Mouse (Mus musculus) spleen, adult 2 months (tissue): ENCODE results near the gene Lrrc49. TPM values are rescaled to one million over a fixed set of nuclear protein-coding genes. Genes with fewer than 3 reads are reported as not detected.
A peak's percentile ranks its signal among the peaks of the same experiment; 100 is the strongest.

Experiments
- DNase-seq, 2 experiments: peaks; one replicate each; pipeline versions ENCODE4 v3.0.0 to v3.0.0-alpha.2; 2012 to 2021; ENCODE audit warnings: low spot score in 2 of 2, low read depth in 1 of 2
- H3K27ac ChIP-seq: fragments of 200-500 bp; 2 replicates; pipeline ENCODE4 v1.5.1; 2012; ENCODE audit warnings: low read length, inconsistent platforms; ENCODE audit not compliant: insufficient read depth
- H3K27me3 ChIP-seq: fragments of 200-500 bp; 2 replicates; pipeline ENCODE4 v1.6.1; 2012; ENCODE audit warnings: mild to moderate bottlenecking, moderate library complexity, low read length, inconsistent platforms; ENCODE audit not compliant: control insufficient read depth, insufficient read depth
- H3K36me3 ChIP-seq: fragments of 200-500 bp; 2 replicates; pipeline ENCODE4 v1.6.1; 2012; ENCODE audit warnings: mild to moderate bottlenecking, low read length, inconsistent platforms; ENCODE audit not compliant: control insufficient read depth, insufficient read depth
- H3K4me1 ChIP-seq: fragments of 200-500 bp; 2 replicates; pipeline ENCODE4 v1.6.1; 2011; ENCODE audit warnings: inconsistent platforms; ENCODE audit not compliant: control insufficient read depth, insufficient read depth, insufficient read length
- H3K4me3 ChIP-seq: fragments of 200-500 bp; 2 replicates; pipeline ENCODE4 v1.5.1; 2011; ENCODE audit warnings: mild to moderate bottlenecking, inconsistent platforms; ENCODE audit not compliant: insufficient read depth, insufficient read length; ENCODE audit errors: extremely low read depth
- CTCF ChIP-seq: fragments of 200-500 bp; IDR thresholded peaks from 2 replicates; pipeline ENCODE4 v1.5.1; 2011; ENCODE audit warnings: mild to moderate bottlenecking, inconsistent platforms; ENCODE audit not compliant: insufficient read depth, insufficient read length, insufficient replicate concordance; ENCODE audit errors: extremely low read depth
- POLR2A ChIP-seq: fragments of 200-500 bp; IDR thresholded peaks from 2 replicates; pipeline ENCODE4 v1.6.1; 2011; ENCODE audit warnings: low read depth, low read length, inconsistent platforms
- WGBS: fragments of 180-500 bp; shearing (Covaris S2); methylation state at CpG from one replicate; pipeline ENCODE4 v1.1.7; 2018; 5-methylcytosine and 5-hydroxymethylcytosine counted together
- polyA plus RNA-seq: library from polyadenylated mRNA; depleted of rRNA; stranded (reverse); fragments of >200 nt; gene quantifications from 2 replicates; pipeline ENCODE4 v1.2.3, GENCODE M21; 2012

Lrrc49 gene
- polyA plus RNA-seq, 1 experiment: 0.65 TPM

- no peak overlapping the region for H3K27ac ChIP-seq
- H3K4me3 ChIP-seq: no peak overlapping the region
- no peak for DNase-seq
- 95% methylated on average over 3 of the region's 3 CpGs for WGBS
- no peaks in the 10 kb centered on the region for H3K36me3 ChIP-seq
- H3K4me1 ChIP-seq: no peaks in the 10 kb centered on the region
- H3K27me3 ChIP-seq: no peaks in the 10 kb centered on the region
- TF ChIP-seq POLR2A (no peak), CTCF (no peak)
Measured at GRCm38 (mm10) chr9:60608086-60608485, 79.9 kb downstream of the Lrrc49 start.

GRCm38 (mm10) chr9:60604971-60605370, 83.0 kb downstream of the Lrrc49 start:
- no peak overlapping the region for H3K4me3 ChIP-seq
- TF ChIP-seq POLR2A (no peak), CTCF (no peak)
- 79% methylated on average over 2 of the region's 2 CpGs for WGBS
- no peaks in the 10 kb centered on the region for H3K27me3 ChIP-seq
- H3K27ac ChIP-seq: no peak overlapping the region
- no peaks in the 10 kb centered on the region for H3K4me1 ChIP-seq
- no peak for DNase-seq
- H3K36me3 ChIP-seq: no peaks in the 10 kb centered on the region

GRCm38 (mm10) chr9:60601936-60602335, 86.0 kb downstream of the Lrrc49 start:
- WGBS: 67% methylated on average over 10 of the region's 10 CpGs
- Histone ChIP-seq H3K27ac (no peak overlapping the region), H3K36me3 (no peaks in the 10 kb centered on the region), H3K27me3 (no peaks in the 10 kb centered on the region), H3K4me1 (no peaks in the 10 kb centered on the region), H3K4me3 (no peak overlapping the region)
- no peak for DNase-seq
- TF ChIP-seq POLR2A (no peak), CTCF (no peak)

- Histone ChIP-seq H3K4me3 (no peak overlapping the region), H3K4me1 (peaks cover 2% of the 10 kb centered on the region; the same call in 1 of the 2 replicates), H3K27ac (no peak overlapping the region), H3K36me3 (no peaks in the 10 kb centered on the region), H3K27me3 (no peaks in the 10 kb centered on the region)
- WGBS: 71% methylated on average over 4 of the region's 4 CpGs
- TF ChIP-seq CTCF (no peak), POLR2A (no peak)
- no peak for DNase-seq
Measured at GRCm38 (mm10) chr9:60600273-60600672, 87.7 kb downstream of the Lrrc49 start.

GRCm38 (mm10) chr9:60599489-60599888, 88.5 kb downstream of the Lrrc49 start:
- Histone ChIP-seq H3K36me3 (no peaks in the 10 kb centered on the region), H3K4me1 (peaks cover 2% of the 10 kb centered on the region; the same call in 1 of the 2 replicates), H3K4me3 (no peak overlapping the region), H3K27ac (no peak overlapping the region), H3K27me3 (no peaks in the 10 kb centered on the region)
- WGBS: 47% methylated on average over 2 of the region's 2 CpGs
- TF ChIP-seq CTCF (peak; percentile 48; the same call in 1 of the 2 replicates), POLR2A (no peak)
- DNase-seq: no peak

- H3K27me3 ChIP-seq: no peaks in the 10 kb centered on the region
- H3K4me3 ChIP-seq: no peak overlapping the region
- H3K27ac ChIP-seq: peak overlapping the region; percentile 71
- H3K4me1 ChIP-seq: peaks cover 2% of the 10 kb centered on the region; the same call in 1 of the 2 replicates
- H3K36me3 ChIP-seq: no peaks in the 10 kb centered on the region
- WGBS: 63% methylated on average over 7 of the region's 7 CpGs
- TF ChIP-seq CTCF (no peak), POLR2A (no peak)
- DNase-seq: peak in 1 of 2 experiments; percentile 11
Measured at GRCm38 (mm10) chr9:60595406-60595805, 92.6 kb downstream of the Lrrc49 start.

- H3K36me3 ChIP-seq: no peaks in the 10 kb centered on the region
- peaks cover 2% of the 10 kb centered on the region; the same call in 1 of the 2 replicates for H3K4me1 ChIP-seq
- no peak overlapping the region for H3K27ac ChIP-seq
- H3K27me3 ChIP-seq: no peaks in the 10 kb centered on the region
- TF ChIP-seq POLR2A (no peak), CTCF (no peak)
- no peak overlapping the region for H3K4me3 ChIP-seq
- no peak for DNase-seq
- WGBS: 86% methylated on average over 6 of the region's 6 CpGs
Measured at GRCm38 (mm10) chr9:60592974-60593373, 95.0 kb downstream of the Lrrc49 start.
